Mouse (Mus musculus): ENCODE data around the gene Megf11. TPM values are rescaled to one million over a fixed set of nuclear protein-coding genes. Genes with fewer than 3 reads are reported as not detected.
A peak's percentile ranks its signal among the peaks of the same experiment; 100 is the strongest.
"Not testable (repeated sequence)": the region's sequence is repeated elsewhere in the genome, so short reads cannot be mapped to it uniquely, and the experiment has no call there.

The Megf11 gene
- total and polyA plus RNA-seq, 3 experiments = 0.33 to 2.0 (median 1.6) TPM

GRCm38 (mm10) chr9:64726454-64726853, 341.0 kb downstream of the Megf11 start:
- Histone ChIP-seq H3K4me3 (no peak overlapping the region), H3K4me1 (ENCODE audit: control insufficient read depth, insufficient read depth, low read length) (peaks cover 10% of the 10 kb centered on the region), H3K9ac (ENCODE audit: low read depth, low read length) (no peak overlapping the region), H3K79me2 (replicated peaks; ENCODE audit: control insufficient read depth, insufficient read depth, low read length) (peaks cover 12% of the 10 kb centered on the region), H3K27me3 (ENCODE audit: control insufficient read depth, insufficient read depth, low read length) (no peaks in the 10 kb centered on the region), H3K27ac (no peak overlapping the region), H3K36me3 (ENCODE audit: control insufficient read depth, insufficient read depth, low read length) (peaks cover 45% of the 10 kb centered on the region)
- WGBS = 93% methylated on average over 5 of the region's 5 CpGs
- intact Hi-C loops (cut with DNase I) = no loop called here
- no peak for DNase-seq
- no peak for TF ChIP-seq POLR2A (IDR thresholded peaks at IDR 0.05; ENCODE audit: insufficient read depth, low read depth, low read length)
- no peak for TF ChIP-seq CTCF (IDR thresholded peaks at IDR 0.05)

- intact Hi-C loops (cut with DNase I) = loop anchor here (10.0 kb wide), 1 partner anchor 464 kb away; the partner anchor contains the start of gene Parp16
- Histone ChIP-seq H3K4me1 (ENCODE audit: control insufficient read depth, insufficient read depth, low read length) (peaks cover 15% of the 10 kb centered on the region), H3K27me3 (ENCODE audit: control insufficient read depth, insufficient read depth, low read length) (no peaks in the 10 kb centered on the region), H3K79me2 (replicated peaks; ENCODE audit: control insufficient read depth, insufficient read depth, low read length) (peaks cover 14% of the 10 kb centered on the region), H3K4me3 (no peak overlapping the region), H3K27ac (no peak overlapping the region), H3K36me3 (ENCODE audit: control insufficient read depth, insufficient read depth, low read length) (peaks cover 61% of the 10 kb centered on the region), H3K9ac (ENCODE audit: low read depth, low read length) (no peak overlapping the region)
- WGBS = 32% methylated on average over 3 of the region's 3 CpGs
- DNase-seq = no peak
- TF ChIP-seq EP300 (IDR thresholded peaks at IDR 0.05; ENCODE audit: insufficient read depth, low read depth, low read length) = no peak
- no peak for TF ChIP-seq CTCF (IDR thresholded peaks at IDR 0.05)
- no peak for TF ChIP-seq POLR2A (IDR thresholded peaks at IDR 0.05; ENCODE audit: insufficient read depth, low read depth, low read length)
Measured at GRCm38 (mm10) chr9:64731029-64731560, 345.7 kb downstream of the Megf11 start.

GRCm38 (mm10) chr9:64734166-64734565, 348.7 kb downstream of the Megf11 start:
- peaks cover 12% of the 10 kb centered on the region for H3K4me1 ChIP-seq (ENCODE audit: control insufficient read depth, insufficient read depth, low read length)
- 35% methylated on average over 6 of the region's 6 CpGs for WGBS
- no peak overlapping the region for H3K9ac ChIP-seq (ENCODE audit: low read depth, low read length)
- peak overlapping the region; percentile 18 for H3K27ac ChIP-seq
- H3K27me3 ChIP-seq (ENCODE audit: control insufficient read depth, insufficient read depth, low read length) = no peaks in the 10 kb centered on the region
- DNase-seq = no peak
- peak overlapping the region; percentile 17; the same call in 1 of the 2 replicates for H3K4me3 ChIP-seq
- intact Hi-C loops (cut with DNase I) = loop anchor here (10.0 kb wide), 1 partner anchor 461 kb away; the partner anchor contains the start of gene Parp16
- peaks cover 41% of the 10 kb centered on the region for H3K36me3 ChIP-seq (ENCODE audit: control insufficient read depth, insufficient read depth, low read length)
- no peak for TF ChIP-seq CTCF (IDR thresholded peaks at IDR 0.05)
- H3K79me2 ChIP-seq (replicated peaks; ENCODE audit: control insufficient read depth, insufficient read depth, low read length) = peaks cover 7% of the 10 kb centered on the region; the same call in 1 of the 2 replicates

- Histone ChIP-seq H3K36me3 (ENCODE audit: control insufficient read depth, insufficient read depth, low read length) (peaks cover 34% of the 10 kb centered on the region), H3K27ac (peak overlapping the region; percentile 18), H3K4me1 (ENCODE audit: control insufficient read depth, insufficient read depth, low read length) (peaks cover 10% of the 10 kb centered on the region)
- WGBS = 74% methylated on average over 7 of the region's 7 CpGs
- intact Hi-C loops (cut with DNase I) = loop anchor here (5.0 to 10.0 kb wide), 3 partner anchors 77 to 460 kb away; partner anchors contain the start of genes Dennd4a, Dpp8 and Parp16
- H3K27me3 ChIP-seq (ENCODE audit: control insufficient read depth, insufficient read depth, low read length); H3K9ac ChIP-seq (ENCODE audit: low read depth, low read length); H3K79me2 ChIP-seq (replicated peaks; ENCODE audit: control insufficient read depth, insufficient read depth, low read length); H3K4me3 ChIP-seq; DNase-seq: not testable (repeated sequence)
Measured at GRCm38 (mm10) chr9:64734992-64735391, 349.6 kb downstream of the Megf11 start.

- Histone ChIP-seq H3K4me3 (peak overlapping the region; percentile 92), H3K79me2 (replicated peaks; ENCODE audit: control insufficient read depth, insufficient read depth, low read length) (0 out of 2 replicates have a peak, but pooled peaks cover 3% of the 10 kb centered on the region), H3K9ac (ENCODE audit: low read depth, low read length) (peak overlapping the region; percentile 43), H3K36me3 (ENCODE audit: control insufficient read depth, insufficient read depth, low read length) (peaks cover 24% of the 10 kb centered on the region), H3K27ac (peak overlapping the region; percentile 94), H3K4me1 (ENCODE audit: control insufficient read depth, insufficient read depth, low read length) (peaks cover 7% of the 10 kb centered on the region), H3K27me3 (ENCODE audit: control insufficient read depth, insufficient read depth, low read length) (no peaks in the 10 kb centered on the region)
- DNase-seq = no peak
- 2% methylated on average over 9 of the region's 9 CpGs for WGBS
- TF ChIP-seq CTCF (IDR thresholded peaks at IDR 0.05) = no peak
- no peak for TF ChIP-seq EP300 (IDR thresholded peaks at IDR 0.05; ENCODE audit: insufficient read depth, low read depth, low read length)
- TF ChIP-seq POLR2A (IDR thresholded peaks at IDR 0.05; ENCODE audit: insufficient read depth, low read depth, low read length) = no peak
- intact Hi-C loops (cut with DNase I) = loop anchor here (2.0 to 10.0 kb wide), 4 partner anchors 76 to 459 kb away; partner anchors contain the start of genes Dennd4a, Dis3l, Dpp8 and Parp16
Measured at GRCm38 (mm10) chr9:64736076-64736638, 350.7 kb downstream of the Megf11 start.

GRCm38 (mm10) chr9:64736639-64737405, 351.4 kb downstream of the Megf11 start:
- Histone ChIP-seq H3K36me3 (ENCODE audit: control insufficient read depth, insufficient read depth, low read length) (peaks cover 18% of the 10 kb centered on the region), H3K79me2 (replicated peaks; ENCODE audit: control insufficient read depth, insufficient read depth, low read length) (0 out of 2 replicates have a peak, but pooled peaks cover 2% of the 10 kb centered on the region), H3K9ac (ENCODE audit: low read depth, low read length) (peak overlapping the region; percentile 93), H3K27ac (peak overlapping the region; percentile 94), H3K4me1 (ENCODE audit: control insufficient read depth, insufficient read depth, low read length) (peaks cover 5% of the 10 kb centered on the region), H3K27me3 (ENCODE audit: control insufficient read depth, insufficient read depth, low read length) (no peaks in the 10 kb centered on the region), H3K4me3 (peak overlapping the region; percentile 92)
- peak; percentile 74 to 85 for DNase-seq
- intact Hi-C loops (cut with DNase I) = loop anchor here (2.0 to 10.0 kb wide), 4 partner anchors 75 to 458 kb away; partner anchors contain the start of genes Dennd4a, Dis3l, Dpp8 and Parp16
- TF ChIP-seq POLR2A (IDR thresholded peaks at IDR 0.05; ENCODE audit: insufficient read depth, low read depth, low read length) (peak; percentile 74), EP300 (IDR thresholded peaks at IDR 0.05; ENCODE audit: insufficient read depth, low read depth, low read length) (peak; percentile 97), CTCF (IDR thresholded peaks at IDR 0.05) (peak; percentile 66)
- under 1% methylated on average over 35 of the region's 35 CpGs for WGBS
